Mouse (Mus musculus) small intestine, adult 2 months (tissue): Measurements from ENCODE around the gene Klhl5. TPM values are rescaled to one million over a fixed set of nuclear protein-coding genes. Genes with fewer than 3 reads are reported as not detected.

Experiments used
- H3K27ac ChIP-seq: fragments of 200-500 bp; 2 replicates; pipeline ENCODE4 v1.5.1; 2012; ENCODE audit warnings: low read depth, low read length, control low read depth, inconsistent platforms; ENCODE audit not compliant: insufficient read depth
- H3K27me3 ChIP-seq: fragments of 200-500 bp; 2 replicates; pipeline ENCODE4 v1.6.1; 2012; ENCODE audit warnings: mild to moderate bottlenecking, moderate library complexity, low read length, inconsistent platforms; ENCODE audit not compliant: control insufficient read depth, insufficient read depth
- H3K36me3 ChIP-seq: fragments of 200-500 bp; 2 replicates; pipeline ENCODE4 v1.6.1; 2012; ENCODE audit warnings: mild to moderate bottlenecking, low read length, control low read depth, inconsistent platforms; ENCODE audit not compliant: control insufficient read depth, insufficient read depth
- H3K4me1 ChIP-seq: fragments of 200-500 bp; 2 replicates; pipeline ENCODE4 v1.6.1; 2012; ENCODE audit warnings: low read length, inconsistent platforms, mixed read lengths; ENCODE audit not compliant: control insufficient read depth, insufficient read depth, insufficient read length
- H3K4me3 ChIP-seq: fragments of 200-500 bp; 2 replicates; pipeline ENCODE4 v1.5.1; 2012; ENCODE audit warnings: low read depth, mild to moderate bottlenecking, control low read depth, inconsistent platforms, low read length, moderate library complexity
- CTCF ChIP-seq: fragments of 200-500 bp; IDR thresholded peaks from 2 replicates; pipeline ENCODE4 v1.5.1; 2012; ENCODE audit warnings: low read depth, mild to moderate bottlenecking, control low read depth, inconsistent platforms, low read length, moderate library complexity, mixed read lengths; ENCODE audit not compliant: insufficient replicate concordance, insufficient read length; ENCODE audit errors: extremely low read depth
- POLR2A ChIP-seq: fragments of 200-500 bp; IDR thresholded peaks from 2 replicates; pipeline ENCODE4 v1.6.1; 2012; ENCODE audit warnings: low read depth, mild to moderate bottlenecking, control low read depth, inconsistent platforms, low read length, moderate library complexity
- WGBS: fragments of 180-500 bp; shearing (Covaris S2); methylation state at CpG from one replicate; pipeline ENCODE4 v1.1.7; 2018; 5-methylcytosine and 5-hydroxymethylcytosine counted together
- polyA plus RNA-seq: library from polyadenylated mRNA; depleted of rRNA; stranded (reverse); fragments of >200 nt; gene quantifications from 2 replicates; pipeline ENCODE4 v1.2.3, GENCODE M21; 2012

The Klhl5 gene
- polyA plus RNA-seq, 1 experiment = 6.6 TPM

DNA sequence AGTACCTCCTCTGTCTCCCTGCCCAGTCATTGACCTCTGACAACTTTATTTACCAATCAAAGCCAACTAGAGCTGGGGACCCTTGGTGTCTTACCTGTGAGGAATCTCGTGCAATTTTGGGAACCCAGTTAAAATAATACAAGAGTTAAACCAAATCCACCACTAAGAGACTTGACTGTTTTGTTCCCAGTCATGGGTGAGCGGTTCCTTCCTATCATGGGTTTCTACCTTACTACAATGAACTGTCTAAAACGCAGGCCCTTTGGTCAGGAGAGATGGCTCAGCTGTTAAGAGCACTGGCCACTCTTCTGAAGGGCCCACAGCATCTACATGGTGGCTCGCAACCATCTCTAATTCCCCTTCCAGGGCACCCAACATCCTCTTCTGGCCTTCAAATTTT, 25.5 kb upstream of the Klhl5 start:
- no peak overlapping the region for H3K27ac ChIP-seq
- WGBS = 87% methylated on average over 4 of the region's 4 CpGs
- H3K4me1 ChIP-seq = no peaks in the 10 kb centered on the region
- H3K36me3 ChIP-seq = no peaks in the 10 kb centered on the region
- TF ChIP-seq POLR2A (no peak), CTCF (no peak)
- no peaks in the 10 kb centered on the region for H3K27me3 ChIP-seq
- no peak overlapping the region for H3K4me3 ChIP-seq

DNA sequence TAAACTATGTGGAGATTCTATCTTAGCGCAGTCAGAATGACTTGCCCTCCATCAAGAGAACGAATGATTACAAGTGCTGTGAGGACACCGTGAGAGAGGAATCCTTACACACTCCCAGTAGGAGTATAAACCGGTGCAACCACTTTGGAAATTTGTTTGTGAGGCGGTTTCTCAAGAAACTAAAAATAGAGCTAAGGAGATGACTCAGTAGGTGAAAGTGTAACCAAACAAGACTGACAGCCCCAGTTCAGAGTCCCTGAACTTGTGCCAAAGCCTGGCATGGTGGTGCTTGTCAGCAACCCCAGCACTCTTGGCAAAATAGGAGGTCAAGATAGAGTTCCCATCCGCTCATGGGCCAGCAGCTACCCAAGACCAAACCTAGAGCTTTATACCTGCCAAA, 20.8 kb upstream of the Klhl5 start:
- Histone ChIP-seq H3K36me3 (no peaks in the 10 kb centered on the region), H3K4me1 (no peaks in the 10 kb centered on the region), H3K4me3 (no peak overlapping the region), H3K27ac (no peak overlapping the region), H3K27me3 (no peaks in the 10 kb centered on the region)
- WGBS = 29% methylated on average over 6 of the region's 6 CpGs
- TF ChIP-seq CTCF (no peak), POLR2A (no peak)

DNA sequence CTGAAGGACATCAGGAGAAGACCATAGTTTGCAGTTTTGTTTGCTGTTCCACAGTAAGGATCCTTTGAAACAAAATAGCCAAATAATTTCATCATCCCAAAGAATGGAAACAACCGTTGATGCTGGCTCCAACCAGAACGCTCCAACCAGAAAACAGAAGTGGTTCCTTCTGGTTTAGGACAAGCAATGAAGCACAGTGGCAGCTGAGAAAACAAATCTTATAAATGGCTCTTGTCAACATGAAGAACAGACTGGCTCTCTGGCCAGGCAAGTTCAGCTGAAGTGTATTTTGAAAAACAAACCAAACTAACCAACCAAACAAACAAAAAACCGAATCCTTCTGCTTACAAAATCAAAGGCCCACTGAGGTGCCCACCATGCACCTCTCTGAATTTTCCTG, 17.6 kb upstream of the Klhl5 start:
- no peak overlapping the region for H3K27ac ChIP-seq
- H3K4me3 ChIP-seq = no peak overlapping the region
- no peaks in the 10 kb centered on the region for H3K4me1 ChIP-seq
- H3K36me3 ChIP-seq = no peaks in the 10 kb centered on the region
- 65% methylated on average over 3 of the region's 3 CpGs for WGBS
- no peak for TF ChIP-seq POLR2A
- H3K27me3 ChIP-seq = no peaks in the 10 kb centered on the region

DNA sequence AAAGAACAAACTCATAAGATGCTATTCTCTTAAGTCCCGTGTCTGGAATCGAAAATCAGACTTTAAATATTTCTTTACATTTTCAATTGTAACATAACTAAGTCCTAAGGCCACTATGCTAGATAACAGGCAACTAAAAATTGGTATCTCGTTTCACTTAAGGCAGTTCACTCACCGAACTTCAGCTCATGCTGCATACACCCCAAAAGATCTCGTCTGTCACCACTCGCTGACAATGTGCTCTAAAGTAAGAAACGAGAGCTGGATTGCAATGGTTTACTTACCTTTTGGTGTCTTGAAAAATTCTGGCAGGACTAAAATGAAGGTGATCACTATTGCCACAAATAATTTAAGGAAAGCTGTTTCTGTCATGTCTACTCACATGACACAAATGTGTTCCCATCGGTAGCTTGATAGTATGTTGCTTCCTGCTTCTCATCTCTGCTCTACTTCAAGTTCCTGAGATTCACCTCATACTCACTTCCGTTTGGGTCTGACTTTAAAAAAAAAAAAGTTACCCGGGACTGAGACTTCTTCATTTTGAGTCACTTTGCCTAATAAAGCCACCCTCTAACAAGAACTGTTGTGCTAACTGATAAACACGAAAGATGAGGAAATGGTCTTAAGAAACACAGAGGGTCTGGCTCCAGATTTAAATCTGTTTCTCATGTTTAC, 16.0 kb upstream of the Klhl5 start:
- H3K27ac ChIP-seq = no peak overlapping the region; the same call in 1 of the 2 replicates
- TF ChIP-seq CTCF = no peak
- TF ChIP-seq POLR2A = no peak

DNA sequence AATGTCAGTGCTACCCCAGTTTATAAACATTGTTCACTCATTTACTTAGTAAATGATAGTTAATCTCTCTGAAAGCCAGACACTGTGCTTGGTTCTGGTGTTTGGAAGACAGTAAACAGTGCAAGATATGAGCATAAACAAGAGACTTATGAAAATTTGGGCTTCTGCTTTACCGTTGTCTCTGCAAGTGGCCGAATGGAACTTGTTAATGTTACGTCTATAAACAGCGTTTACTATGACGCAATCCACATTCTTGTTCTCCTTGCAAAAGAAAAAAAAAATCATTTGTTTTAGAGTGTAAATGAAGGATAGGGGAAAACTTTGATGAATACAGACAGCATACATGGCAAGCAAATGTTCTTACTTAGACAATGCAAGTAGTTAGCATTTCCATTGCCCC, 15.4 kb upstream of the Klhl5 start, which contains the start of gene Tmem156:
Gene Tmem156 (minus strand): TSS at position 212 of the 400 bp plus-strand sequence.
- Histone ChIP-seq H3K4me3 (no peak within 1 kb of the TSS), H3K4me1 (peaks cover 3% of the 10 kb centered on the region; the same call in 1 of the 2 replicates), H3K27ac (no peak within 1 kb of the TSS; the same call in 1 of the 2 replicates), H3K36me3 (no peaks in the 10 kb centered on the region), H3K27me3 (no peaks in the 10 kb centered on the region)
- no peak for TF ChIP-seq CTCF
- TF ChIP-seq POLR2A = no peak
- 26% methylated on average over 5 of the region's 5 CpGs for WGBS

More for the DNA sequence above, 16.0 kb upstream of the Klhl5 start:
- Histone ChIP-seq H3K27me3 (no peaks in the 10 kb centered on the region), H3K36me3 (no peaks in the 10 kb centered on the region), H3K4me3 (no peak overlapping the region), H3K4me1 (peaks cover 3% of the 10 kb centered on the region; the same call in 1 of the 2 replicates)
- WGBS = 58% methylated on average over 11 of the region's 11 CpGs

DNA sequence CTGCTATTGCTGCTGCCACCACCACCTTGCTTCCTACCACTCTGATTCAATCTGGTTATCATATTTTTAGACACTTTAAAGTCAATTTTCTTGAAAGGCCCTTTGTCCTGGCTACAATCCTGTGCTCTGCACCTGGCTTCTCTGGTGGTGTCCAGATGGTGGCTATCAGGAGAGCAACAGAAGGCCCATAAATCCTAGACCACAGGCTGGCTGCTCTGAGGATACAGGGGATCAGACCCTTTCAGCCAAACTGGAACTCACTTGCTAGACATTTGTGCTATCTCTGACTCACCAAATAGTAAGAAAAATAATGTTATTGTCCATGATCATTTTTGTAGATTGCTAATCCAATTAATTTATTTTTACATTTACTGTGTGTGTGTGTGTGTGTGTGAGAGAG, 13.6 kb upstream of the Klhl5 start:
- Histone ChIP-seq H3K27me3 (no peaks in the 10 kb centered on the region), H3K4me3 (no peak overlapping the region), H3K27ac (no peak overlapping the region), H3K36me3 (no peaks in the 10 kb centered on the region), H3K4me1 (peaks cover 3% of the 10 kb centered on the region; the same call in 1 of the 2 replicates)
- TF ChIP-seq POLR2A = no peak
- TF ChIP-seq CTCF = no peak

DNA sequence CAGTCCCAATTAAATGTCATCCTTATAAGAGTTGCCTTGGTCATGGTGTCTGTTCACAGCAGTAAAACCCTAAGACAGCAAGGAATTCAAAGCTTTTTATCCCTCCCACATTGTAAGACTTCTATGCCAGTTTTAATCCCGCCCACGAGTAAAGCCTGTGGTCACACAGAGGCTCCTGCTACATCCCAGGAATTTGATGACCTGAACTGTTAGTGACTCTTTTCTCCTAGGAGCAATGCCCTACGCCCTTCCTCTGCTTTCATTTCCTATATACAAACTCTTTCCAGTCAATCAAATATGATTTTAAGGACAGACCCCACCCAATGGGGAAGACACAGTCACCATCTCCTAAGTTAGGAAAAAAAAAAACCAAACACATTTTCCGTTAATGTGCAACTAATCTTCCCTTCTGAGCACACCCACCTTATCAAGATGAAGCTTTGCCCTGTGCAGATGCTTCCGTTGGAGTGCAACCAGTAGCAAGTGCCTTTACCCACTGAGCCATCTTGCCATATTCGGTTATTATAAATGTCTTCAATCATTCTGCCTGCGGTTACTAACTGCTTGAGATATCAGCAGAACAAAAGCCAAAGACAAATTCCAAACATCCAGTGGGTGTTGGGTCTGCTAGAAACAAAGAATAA, 12.3 kb upstream of the Klhl5 start:
- WGBS = 61% methylated on average over 7 of the region's 7 CpGs
- no peaks in the 10 kb centered on the region for H3K36me3 ChIP-seq
- H3K27ac ChIP-seq = no peak overlapping the region
- peaks cover 3% of the 10 kb centered on the region; the same call in 1 of the 2 replicates for H3K4me1 ChIP-seq
- no peak for TF ChIP-seq POLR2A
- no peak for TF ChIP-seq CTCF
- H3K27me3 ChIP-seq = no peaks in the 10 kb centered on the region
- no peak overlapping the region for H3K4me3 ChIP-seq
